Mouse (Mus musculus) MEL (cell line): ENCODE results near the gene Prss54. TPM values are rescaled to one million over a fixed set of nuclear protein-coding genes. Genes with fewer than 3 reads are reported as not detected.

Experiments
- DNase-seq: peaks from one replicate; pipeline ENCODE4 v3.0.0; 2011; ENCODE audit warnings: low read depth, low spot score
- H3K27ac ChIP-seq: 2 replicates; pipeline ENCODE4 v1.5.1; 2012; ENCODE audit warnings: low read depth, mild to moderate bottlenecking, control low read depth, low read length, moderate library complexity; ENCODE audit not compliant: control insufficient read depth
- H3K27me3 ChIP-seq, 2 experiments: fragments of 150-350 bp in 1 of 2; sonication (generic) in 1 of 2; 2 replicates each; pipeline ENCODE4 v1.6.1; 2012; ENCODE audit warnings: low read length in 2 of 2, mild to moderate bottlenecking in 2 of 2, improper control_type of control experiment in 1 of 2, moderate library complexity in 1 of 2; ENCODE audit not compliant: insufficient read depth in 2 of 2, control insufficient read depth in 1 of 2
- H3K36me3 ChIP-seq, 2 experiments: 2 replicates each; pipeline ENCODE4 v1.6.1; 2012 to 2014; ENCODE audit warnings: low read length in 2 of 2, improper control_type of control experiment in 1 of 2, inconsistent platforms in 1 of 2, mild to moderate bottlenecking in 1 of 2; ENCODE audit not compliant: insufficient read depth in 2 of 2, control insufficient read depth in 1 of 2
- H3K4me1 ChIP-seq, 2 experiments: fragments of 150-350 bp in 1 of 2; sonication (generic) in 1 of 2; 2 replicates each; pipeline ENCODE4 v1.6.1; 2012; ENCODE audit warnings: low read length in 2 of 2, improper control_type of control experiment in 1 of 2, mild to moderate bottlenecking in 1 of 2; ENCODE audit not compliant: insufficient read depth in 2 of 2, control insufficient read depth in 1 of 2
- H3K4me3 ChIP-seq, 2 experiments: fragments of 150-350 bp in 1 of 2; sonication (generic) in 1 of 2; 2 replicates each; pipeline ENCODE4 v1.5.1; 2012; ENCODE audit warnings: low read depth in 2 of 2, low read length in 2 of 2, mild to moderate bottlenecking in 2 of 2, moderate library complexity in 2 of 2, control low read depth in 1 of 2, improper control_type of control experiment in 1 of 2; ENCODE audit not compliant: control insufficient read depth in 1 of 2, insufficient read depth in 1 of 2
- H3K79me2 ChIP-seq: 2 replicates; pipeline ENCODE4 v1.6.1; 2012; ENCODE audit warnings: mild to moderate bottlenecking, low read length, moderate library complexity; ENCODE audit not compliant: control insufficient read depth, poor library complexity, insufficient read depth
- H3K9ac ChIP-seq: 2 replicates; pipeline ENCODE4 v1.6.1; 2012; ENCODE audit warnings: low read depth, mild to moderate bottlenecking, control low read depth, low read length, moderate library complexity; ENCODE audit not compliant: control insufficient read depth, poor library complexity, severe bottlenecking
- H3K9me3 ChIP-seq: fragments of 150-350 bp; sonication (generic); replicated peaks from 2 replicates; pipeline ENCODE4 v1.6.1; 2012; ENCODE audit warnings: mild to moderate bottlenecking, low read length, improper control_type of control experiment, moderate library complexity; ENCODE audit not compliant: insufficient read depth
- BHLHE40 ChIP-seq: IDR thresholded peaks from 2 replicates; pipeline ENCODE4 v1.6.1; 2012; ENCODE audit warnings: low read depth, mild to moderate bottlenecking, inconsistent platforms, low read length, improper control_type of control experiment, borderline replicate concordance
- CTCF ChIP-seq, 3 experiments: IDR thresholded peaks in 2 of 3; conservative IDR thresholded peaks in 1 of 3; 2 replicates each; pipeline ENCODE4 v1.5.1; 2011 to 2012; ENCODE audit warnings: low read length in 3 of 3, low read depth in 2 of 3, mild to moderate bottlenecking in 2 of 3, improper control_type of control experiment in 1 of 3, inconsistent platforms in 1 of 3, mixed read lengths in 1 of 3, moderate library complexity in 1 of 3; ENCODE audit not compliant: control insufficient read depth in 1 of 3, insufficient read depth in 1 of 3, poor library complexity in 1 of 3, severe bottlenecking in 1 of 3
- E2F4 ChIP-seq: IDR thresholded peaks from 2 replicates; pipeline ENCODE4 v1.6.1; 2011; ENCODE audit warnings: low read depth, low read length, improper control_type of control experiment, borderline replicate concordance
- ETS1 ChIP-seq: IDR thresholded peaks from 2 replicates; pipeline ENCODE4 v1.6.1; 2012; ENCODE audit warnings: low read depth, mild to moderate bottlenecking, inconsistent platforms, low read length, improper control_type of control experiment, moderate library complexity
- GABPA ChIP-seq: IDR thresholded peaks from 2 replicates; pipeline ENCODE4 v1.6.1; 2012; ENCODE audit warnings: low read depth, mild to moderate bottlenecking, inconsistent platforms, low read length, improper control_type of control experiment, moderate library complexity
- HCFC1 ChIP-seq: IDR thresholded peaks from 2 replicates; pipeline ENCODE4 v1.6.1; 2012; ENCODE audit warnings: low read depth, mild to moderate bottlenecking, inconsistent platforms, low read length, improper control_type of control experiment, moderate library complexity
- MAZ ChIP-seq: IDR thresholded peaks from 2 replicates; pipeline ENCODE4 v1.6.1; 2012; ENCODE audit warnings: low read depth, mild to moderate bottlenecking, inconsistent platforms, low read length, improper control_type of control experiment
- MYC ChIP-seq: IDR thresholded peaks from 2 replicates; pipeline ENCODE4 v1.6.1; 2011; ENCODE audit warnings: low read depth, mild to moderate bottlenecking, low read length, improper control_type of control experiment, moderate library complexity
- NELFE ChIP-seq: IDR thresholded peaks from 2 replicates; pipeline ENCODE4 v1.6.1; 2011; ENCODE audit warnings: low read depth, low read length, improper control_type of control experiment
- NRF1 ChIP-seq: IDR thresholded peaks from 2 replicates; pipeline ENCODE4 v1.6.1; 2014; ENCODE audit warnings: low read depth, mild to moderate bottlenecking, inconsistent platforms, low read length, improper control_type of control experiment, moderate library complexity; ENCODE audit not compliant: poor library complexity, insufficient read depth, severe bottlenecking
- POLR2A ChIP-seq, 2 experiments: IDR thresholded peaks; 2 replicates each; pipeline ENCODE4 v1.6.1; 2011 to 2012; ENCODE audit warnings: low read length in 2 of 2, mild to moderate bottlenecking in 2 of 2, control low read depth in 1 of 2, improper control_type of control experiment in 1 of 2, low read depth in 1 of 2, moderate library complexity in 1 of 2; ENCODE audit not compliant: control insufficient read depth in 1 of 2, insufficient read depth in 1 of 2, poor library complexity in 1 of 2
- RAD21 ChIP-seq: IDR thresholded peaks from 2 replicates; pipeline ENCODE4 v1.6.1; 2011; ENCODE audit warnings: mild to moderate bottlenecking, low read depth, low read length, improper control_type of control experiment
- RCOR1 ChIP-seq: IDR thresholded peaks from 2 replicates; pipeline ENCODE4 v1.6.1; 2012; ENCODE audit warnings: low read depth, mild to moderate bottlenecking, inconsistent platforms, low read length, improper control_type of control experiment
- SMC3 ChIP-seq: IDR thresholded peaks from 2 replicates; pipeline ENCODE4 v1.6.1; 2011; ENCODE audit warnings: low read depth, low read length, improper control_type of control experiment
- TAL1 ChIP-seq: IDR thresholded peaks from 2 replicates; pipeline ENCODE4 v1.6.1; 2012; ENCODE audit warnings: mild to moderate bottlenecking, inconsistent platforms, low read length, moderate library complexity, mixed read lengths
- TCF12 ChIP-seq: IDR thresholded peaks from 2 replicates; pipeline ENCODE4 v1.6.1; 2014; ENCODE audit warnings: low read depth, mild to moderate bottlenecking, inconsistent platforms, low read length, improper control_type of control experiment, moderate library complexity
- UBTF ChIP-seq: IDR thresholded peaks from 2 replicates; pipeline ENCODE4 v1.6.1; 2012; ENCODE audit warnings: low read depth, mild to moderate bottlenecking, inconsistent platforms, low read length, improper control_type of control experiment, moderate library complexity, borderline replicate concordance; ENCODE audit not compliant: insufficient read depth
- ZC3H11A ChIP-seq: IDR thresholded peaks from 2 replicates; pipeline ENCODE4 v1.6.1; 2012; ENCODE audit warnings: low read depth, mild to moderate bottlenecking, inconsistent platforms, low read length, improper control_type of control experiment
- ZNF384 ChIP-seq: IDR thresholded peaks from 2 replicates; pipeline ENCODE4 v1.6.1; 2012; ENCODE audit warnings: low read depth, mild to moderate bottlenecking, inconsistent platforms, low read length, improper control_type of control experiment
- polyA plus RNA-seq, 2 experiments: library from polyadenylated mRNA; stranded (reverse) in 1 of 2; unstranded in 1 of 2; fragments of >175 nt in 1 of 2; fragments of >200 nt in 1 of 2; gene quantifications; 2 replicates each; pipeline versions ENCODE4 v1.2.1 to v1.2.4; 2012; ENCODE audit warnings: low replicate concordance in 2 of 2, low read depth in 1 of 2; ENCODE audit not compliant: insufficient read length in 2 of 2, insufficient read depth in 1 of 2, missing spikeins in 1 of 2
- total RNA-seq: library from RNA; depleted of rRNA; stranded (reverse); fragments of 300-350 nt; gene quantifications from 2 replicates; pipeline ENCODE4 v1.2.3, GENCODE M21; 2012

Prss54 gene
- total and polyA plus RNA-seq, 3 experiments: not detected

- no peaks in the 10 kb centered on the region; a peak in 1 of 4 replicates for H3K4me1 ChIP-seq
- no peak overlapping the region for H3K27ac ChIP-seq
- no peak overlapping the region for H3K4me3 ChIP-seq
- peak; percentile 55 for DNase-seq
- H3K27me3 ChIP-seq: no peaks in the 10 kb centered on the region
- H3K9me3 ChIP-seq: no peaks in the 10 kb centered on the region
- H3K79me2 ChIP-seq: no peaks in the 10 kb centered on the region
- TF ChIP-seq ETS1 (no peak), POLR2A (IDR thresholded peaks at IDR 0.05; ENCODE audit: control insufficient read depth in 1 of 2, insufficient read depth in 1 of 2, low read depth in 1 of 2, low read length in 2 of 2, poor library complexity in 1 of 2) (no peak), HCFC1 (no peak), UBTF (no peak), ZC3H11A (peak; percentile 52; the same call in 1 of the 2 replicates), GABPA (no peak), NELFE (no peak), BHLHE40 (no peak), RCOR1 (no peak), ZNF384 (no peak), CTCF (IDR thresholded peaks at IDR 0.05 in 2 of 3, conservative IDR thresholded peaks at IDR 0.05 in 1 of 3; ENCODE audit: control insufficient read depth in 1 of 3, insufficient read depth in 1 of 3, low read depth in 2 of 3, low read length in 3 of 3, poor library complexity in 1 of 3, severe bottlenecking in 1 of 3) (peak; percentile 72 to 78 (median 75)), MYC (no peak), NRF1 (no peak), SMC3 (peak; percentile 65), RAD21 (peak; percentile 79), TAL1 (no peak), E2F4 (no peak), TCF12 (no peak)
- no peaks in the 10 kb centered on the region for H3K36me3 ChIP-seq
- H3K9ac ChIP-seq: no peak overlapping the region
These were observed 23.7 kb upstream of the Prss54 start for GRCm38 (mm10) chr8:95599861-95600260.

GRCm38 (mm10) chr8:95596841-95597241 is 20.7 kb upstream of the Prss54 start:
- Histone ChIP-seq H3K79me2 (no peaks in the 10 kb centered on the region), H3K4me1 (peaks cover 2 to 20% of the 10 kb centered on the region in 2 experiments; a peak in 3 of 4 replicates), H3K36me3 (peaks cover 0 to 14% of the 10 kb centered on the region in 2 experiments; a peak in 2 of 4 replicates), H3K27ac (no peak overlapping the region), H3K9me3 (no peaks in the 10 kb centered on the region), H3K9ac (no peak overlapping the region), H3K27me3 (no peaks in the 10 kb centered on the region), H3K4me3 (no peak overlapping the region)
- DNase-seq: no peak
- TF ChIP-seq GABPA: no peak
- no peak for TF ChIP-seq MAZ
- TF ChIP-seq TCF12: no peak
